Mouse (Mus musculus): ENCODE measurements around the gene Csrp3.

Csrp3 gene

DNA sequence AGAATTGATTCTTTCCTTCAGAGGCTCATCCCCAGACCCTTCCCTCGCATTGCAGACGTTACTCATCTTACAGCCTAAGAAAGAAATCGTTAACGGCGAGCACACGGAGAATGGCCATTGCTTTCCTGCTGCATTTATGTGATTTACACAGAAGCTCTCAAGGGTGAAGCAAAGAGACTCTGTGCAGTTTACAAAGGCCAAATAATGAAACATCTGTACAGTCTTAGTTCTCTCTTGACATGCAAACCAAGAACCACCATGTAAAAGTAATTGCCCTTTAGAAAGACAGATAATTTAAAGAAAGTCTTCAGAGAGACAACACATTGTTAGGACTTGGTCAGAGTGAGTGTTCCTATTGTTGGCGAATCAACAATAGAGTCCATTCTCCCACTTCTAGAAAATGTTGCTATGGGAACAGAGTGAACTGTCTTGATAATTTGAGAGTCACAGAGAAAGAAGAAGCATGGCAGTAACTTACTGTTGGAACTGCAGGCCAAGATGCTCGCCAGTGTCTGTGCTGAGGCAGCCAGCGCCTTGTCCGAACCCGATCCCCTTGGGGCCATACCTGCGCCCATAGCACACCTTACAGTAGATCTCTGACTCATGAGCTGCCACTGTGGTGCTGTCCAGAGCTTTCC, 12.7 kb downstream of the Csrp3 start:
- ATAC-seq (ENCODE audit: insufficient number of reproducible peaks, low FRiP score, low TSS enrichment), result no peak

DNA sequence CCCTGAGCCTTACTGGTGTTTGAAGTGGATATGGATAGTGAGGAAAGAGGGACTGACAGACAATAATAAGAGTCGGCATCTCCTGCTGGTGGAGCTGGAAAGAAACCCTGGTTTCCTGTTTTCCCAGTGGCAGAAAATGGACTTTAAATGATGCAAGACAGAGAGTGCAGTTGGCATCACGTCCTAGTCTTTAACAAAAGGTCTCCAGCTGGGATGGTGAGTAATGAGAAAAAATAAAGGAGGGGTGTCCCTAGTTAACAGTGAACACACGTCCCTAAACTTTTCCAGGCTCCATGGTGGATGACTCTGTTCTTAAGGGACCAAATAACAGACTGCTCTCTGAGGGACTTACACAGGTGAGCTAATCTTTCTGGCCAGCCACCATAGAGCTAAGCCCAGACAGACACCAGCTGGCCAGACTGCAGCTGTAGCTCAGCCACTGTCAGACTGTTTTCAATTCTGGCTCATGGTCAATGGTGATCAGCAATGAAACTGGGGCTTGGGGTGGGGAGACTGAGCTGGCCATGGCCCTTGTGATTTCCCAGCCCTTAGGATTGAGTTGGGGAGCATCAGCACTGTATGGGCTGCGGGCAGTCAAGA, 13.4 kb downstream of the Csrp3 start:
- ATAC-seq (ENCODE audit: insufficient number of reproducible peaks, low FRiP score, low TSS enrichment), result no peak

DNA sequence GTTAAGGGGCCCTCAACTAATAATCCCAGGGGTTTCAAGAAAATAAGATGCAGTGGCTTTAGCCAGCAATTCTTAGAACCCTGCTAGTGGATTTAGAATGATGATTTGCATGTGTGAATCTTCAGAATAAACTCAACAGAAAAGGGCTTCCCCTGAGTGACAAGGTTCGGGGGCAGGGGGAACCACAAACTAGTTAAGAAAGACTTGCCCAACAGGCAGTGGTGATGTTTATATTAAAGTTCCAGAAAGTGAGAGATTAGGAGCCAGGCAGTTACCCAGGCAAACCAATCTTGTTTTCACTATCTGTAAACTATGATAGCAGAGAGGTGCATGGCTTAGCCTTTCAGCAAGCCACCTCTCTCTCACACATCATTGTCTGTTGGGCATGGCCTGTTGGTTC, 15.1 kb downstream of the Csrp3 start:
- ATAC-seq (ENCODE audit: insufficient number of reproducible peaks, low FRiP score, low TSS enrichment), result no peak

DNA sequence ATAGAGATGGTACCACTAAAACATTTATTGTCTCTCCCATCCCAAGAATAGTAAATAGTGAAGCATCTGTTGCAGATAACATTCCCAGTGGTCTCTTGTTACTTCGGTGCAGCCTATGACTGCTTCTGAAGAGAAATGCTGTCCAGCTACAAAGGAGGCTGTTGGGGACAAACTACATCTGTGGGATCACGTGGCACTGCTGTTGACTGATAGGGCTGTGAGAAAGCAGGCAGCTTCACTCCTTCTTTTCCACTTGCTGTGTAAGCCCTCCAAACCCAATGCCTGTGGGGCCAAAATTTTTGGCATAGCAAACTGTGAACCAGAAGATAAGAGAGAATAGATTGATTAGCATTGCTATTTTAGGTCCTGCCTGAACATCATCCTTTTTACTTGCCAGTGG, 17.4 kb downstream of the Csrp3 start:
- no peak for ATAC-seq (ENCODE audit: insufficient number of reproducible peaks, low FRiP score, low TSS enrichment)

DNA sequence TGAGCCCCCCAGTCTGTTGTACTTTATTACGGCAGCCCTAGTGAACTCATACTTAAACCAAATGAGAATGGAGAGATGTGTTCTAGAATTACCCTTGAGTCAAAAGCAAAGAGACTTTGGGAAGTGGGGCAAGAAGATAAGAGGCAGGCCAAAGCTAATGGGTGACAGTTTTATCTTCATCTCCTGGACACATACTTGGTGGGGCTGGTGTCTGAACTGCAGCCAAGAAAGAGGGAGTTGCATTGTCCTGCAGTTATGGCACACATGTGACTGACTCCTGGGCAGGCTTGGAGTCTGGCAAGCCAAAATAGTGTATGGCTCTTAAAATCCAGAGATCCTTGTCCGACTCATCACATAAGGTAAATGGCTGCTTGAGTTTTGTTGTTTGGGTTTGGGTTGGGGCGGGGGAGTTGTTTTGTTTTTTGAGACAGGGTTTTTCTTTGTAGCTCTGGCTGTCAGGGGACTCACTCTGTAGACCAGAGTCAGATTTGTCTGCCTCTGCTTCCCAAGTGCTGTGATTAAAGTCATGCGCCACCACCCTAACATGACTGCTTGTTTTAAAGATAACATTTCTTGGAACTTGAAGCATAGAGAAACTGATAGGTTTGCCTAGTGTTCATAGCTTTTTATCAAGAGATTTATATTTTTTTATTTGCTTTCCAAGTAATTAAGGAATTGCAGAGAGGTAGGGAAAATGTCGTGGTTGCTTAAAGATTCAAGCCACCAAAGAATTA, 18.5 kb downstream of the Csrp3 start:
- ATAC-seq (ENCODE audit: insufficient number of reproducible peaks, low FRiP score, low TSS enrichment), result no peak

DNA sequence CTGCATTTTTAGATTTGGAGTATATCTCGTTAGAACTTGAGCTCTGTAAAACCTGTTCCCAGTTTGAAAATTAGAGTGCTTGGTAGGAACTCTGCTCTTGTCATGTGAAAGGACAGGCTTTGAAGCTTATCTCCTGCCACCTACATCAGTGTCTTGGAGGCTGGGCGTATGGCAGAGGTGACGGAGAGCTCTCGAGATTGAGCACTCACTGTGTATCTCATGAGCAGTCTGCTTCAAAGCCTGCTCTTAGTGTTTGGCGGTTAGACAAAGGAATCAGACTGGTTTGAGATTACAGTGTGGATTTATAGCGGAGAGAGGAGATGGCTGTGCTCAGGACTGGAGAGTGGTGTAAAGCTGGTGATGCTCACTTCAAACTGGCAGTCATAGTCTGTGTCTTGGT, 22.7 kb downstream of the Csrp3 start:
- ATAC-seq (ENCODE audit: insufficient number of reproducible peaks, low FRiP score, low TSS enrichment), result no peak

DNA sequence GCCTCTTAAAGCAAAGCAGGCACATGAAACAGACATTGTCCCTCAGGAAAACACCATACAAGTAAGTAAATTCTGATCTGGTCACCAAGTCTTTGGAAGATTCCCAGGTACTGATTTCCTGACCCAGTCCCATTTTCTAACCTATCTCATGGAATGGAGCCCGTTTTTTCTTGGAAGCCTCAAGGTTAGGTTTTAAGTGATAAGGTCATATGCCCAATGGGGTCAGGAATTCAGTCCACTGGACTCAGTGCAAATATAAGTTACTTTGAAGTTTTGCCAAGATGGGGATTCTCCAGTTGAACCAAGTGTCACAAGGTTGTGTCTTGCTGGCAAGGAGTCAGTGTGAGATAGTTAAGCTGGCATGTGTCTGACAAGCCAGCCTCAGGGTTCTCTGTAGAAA, 23.2 kb downstream of the Csrp3 start:
- ATAC-seq (ENCODE audit: insufficient number of reproducible peaks, low FRiP score, low TSS enrichment), result no peak

DNA sequence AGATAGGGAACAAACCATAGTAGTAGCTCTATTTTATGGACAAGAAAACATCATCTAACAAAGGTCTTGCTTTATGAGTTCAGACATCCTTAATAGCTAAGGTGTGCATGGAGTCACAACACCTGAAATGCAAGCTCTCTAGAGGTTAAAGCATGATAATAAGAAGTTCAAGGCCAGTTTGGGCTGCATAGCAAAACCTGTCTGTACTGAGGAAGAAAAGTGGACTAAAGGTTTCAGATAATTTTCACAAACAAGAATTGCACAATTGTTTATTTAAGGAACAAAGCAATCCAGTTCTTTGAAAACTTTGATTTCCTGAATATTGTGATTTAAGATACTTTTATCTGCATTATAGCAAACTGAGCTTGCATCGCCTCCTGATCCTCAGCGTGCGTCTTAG, 24.2 kb downstream of the Csrp3 start:
- ATAC-seq (ENCODE audit: insufficient number of reproducible peaks, low FRiP score, low TSS enrichment), result no peak

DNA sequence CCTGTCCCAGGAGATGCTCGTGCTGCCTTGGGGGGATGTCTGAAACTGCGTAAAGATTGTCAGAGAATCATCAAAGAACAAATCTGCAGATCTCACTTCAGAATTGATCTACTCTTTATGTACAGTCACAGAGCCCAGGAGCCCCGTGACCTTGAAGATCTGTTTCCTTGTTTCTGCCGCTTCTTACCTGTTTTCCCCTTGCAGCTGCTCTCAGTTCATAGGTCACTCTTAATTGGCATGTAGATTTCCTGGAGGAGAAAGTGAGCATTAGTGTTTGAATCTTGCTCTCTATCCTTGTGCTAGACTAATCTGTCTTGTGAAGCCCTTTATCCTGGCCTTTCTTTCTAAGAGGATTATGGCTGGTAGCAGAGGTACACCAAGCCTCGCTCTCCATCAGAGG, 26.2 kb downstream of the Csrp3 start:
- ATAC-seq (ENCODE audit: insufficient number of reproducible peaks, low FRiP score, low TSS enrichment), result no peak

DNA sequence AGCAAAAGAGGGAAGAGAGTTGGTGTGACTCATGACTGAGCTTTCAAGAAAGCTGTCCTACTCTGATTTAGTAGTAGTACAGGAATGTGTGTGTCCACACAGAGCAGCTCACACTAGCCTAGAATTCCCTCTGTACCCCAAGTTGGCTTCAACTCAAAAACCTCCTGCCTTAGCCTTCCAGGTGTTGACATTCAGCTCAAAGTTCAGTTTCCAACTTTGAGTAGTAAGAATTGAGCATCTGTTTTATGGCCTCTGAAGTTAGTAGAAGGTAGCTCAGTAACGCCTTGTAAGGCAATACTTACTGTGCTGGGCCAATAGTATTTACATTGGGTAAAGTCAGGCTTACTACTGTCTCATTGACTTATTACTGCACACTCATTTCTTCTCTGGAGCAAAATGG, 34.2 kb downstream of the Csrp3 start:
- ATAC-seq (ENCODE audit: insufficient number of reproducible peaks, low FRiP score, low TSS enrichment), result no peak

DNA sequence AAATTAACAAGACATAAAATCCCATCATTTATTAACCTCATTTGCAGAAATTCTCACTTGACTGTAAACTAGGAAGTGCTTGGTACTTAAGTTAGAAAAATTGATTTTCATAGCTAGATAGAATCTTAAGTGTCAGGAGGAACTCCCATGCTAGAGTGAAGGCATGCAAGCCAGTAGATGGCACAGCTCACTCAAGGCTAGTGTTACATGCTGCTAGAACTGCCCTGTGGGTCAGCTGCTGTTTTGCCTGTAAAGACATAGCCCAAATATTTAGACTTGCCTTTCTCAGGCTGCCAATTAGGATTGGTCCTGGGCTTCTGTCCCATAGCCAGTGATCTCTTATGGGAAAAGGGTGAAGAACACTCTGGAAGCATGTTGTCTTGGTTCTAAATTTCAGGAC, 35.5 kb downstream of the Csrp3 start:
- ATAC-seq (ENCODE audit: insufficient number of reproducible peaks, low FRiP score, low TSS enrichment), result no peak

DNA sequence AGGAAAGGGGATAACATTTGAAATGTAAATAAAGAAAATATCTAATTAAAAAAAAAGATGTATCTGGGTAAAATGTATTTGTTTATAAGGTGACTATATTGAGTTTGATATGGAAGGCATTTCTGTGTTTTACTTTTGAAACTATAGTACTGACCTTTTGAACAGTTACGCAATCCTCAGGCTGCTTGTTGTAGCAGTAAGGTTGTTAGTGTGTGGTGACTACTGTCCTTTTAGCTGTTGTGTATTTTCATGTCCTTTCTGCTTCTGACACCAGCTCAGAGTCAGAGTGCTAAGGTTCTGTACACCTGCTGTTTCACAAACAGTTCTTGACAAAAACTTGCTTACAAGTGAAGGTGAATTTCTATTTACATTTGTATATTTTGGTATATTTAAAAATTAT, 37.2 kb downstream of the Csrp3 start:
- no peak for ATAC-seq (ENCODE audit: insufficient number of reproducible peaks, low FRiP score, low TSS enrichment)

DNA sequence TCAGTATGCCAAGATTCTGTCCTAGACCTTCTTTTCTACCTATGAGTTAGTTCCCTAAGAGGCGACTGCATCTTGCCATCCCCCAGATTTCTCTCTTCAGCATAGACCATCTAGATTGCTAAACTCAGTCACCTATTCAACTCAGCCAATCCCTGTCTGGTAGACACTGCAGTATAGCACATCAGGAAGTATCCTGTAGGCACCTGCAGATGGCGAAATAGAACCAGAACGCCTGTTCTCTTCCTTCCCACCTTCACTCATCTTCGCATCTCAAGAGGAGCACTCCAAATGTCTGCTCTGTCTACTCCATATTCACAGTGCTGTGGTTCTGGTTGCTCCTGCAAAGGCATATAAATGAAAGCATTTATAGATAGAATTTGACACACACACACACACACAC, 41.2 kb downstream of the Csrp3 start:
- no peak for ATAC-seq (ENCODE audit: insufficient number of reproducible peaks, low FRiP score, low TSS enrichment)

DNA sequence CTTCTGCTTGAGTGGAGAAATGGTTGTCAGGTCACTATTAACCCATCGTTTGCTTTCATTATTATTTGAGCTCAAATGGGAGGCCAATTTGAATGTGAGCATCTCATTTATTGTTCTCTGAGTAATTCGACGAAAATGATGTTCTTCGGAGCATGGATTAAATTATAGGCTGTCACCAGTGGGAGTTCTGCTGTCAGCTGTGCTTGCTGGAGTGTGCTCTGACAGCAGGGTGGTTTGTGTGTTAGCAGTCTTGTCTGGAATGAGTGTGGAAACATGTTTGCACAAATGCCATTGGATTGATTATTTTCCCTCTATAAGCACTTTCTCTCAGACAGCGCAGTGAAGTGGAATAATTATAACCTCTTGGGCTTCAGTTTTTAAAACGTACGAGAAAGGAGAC, 44.5 kb downstream of the Csrp3 start:
- no peak for ATAC-seq (ENCODE audit: insufficient number of reproducible peaks, low FRiP score, low TSS enrichment)

DNA sequence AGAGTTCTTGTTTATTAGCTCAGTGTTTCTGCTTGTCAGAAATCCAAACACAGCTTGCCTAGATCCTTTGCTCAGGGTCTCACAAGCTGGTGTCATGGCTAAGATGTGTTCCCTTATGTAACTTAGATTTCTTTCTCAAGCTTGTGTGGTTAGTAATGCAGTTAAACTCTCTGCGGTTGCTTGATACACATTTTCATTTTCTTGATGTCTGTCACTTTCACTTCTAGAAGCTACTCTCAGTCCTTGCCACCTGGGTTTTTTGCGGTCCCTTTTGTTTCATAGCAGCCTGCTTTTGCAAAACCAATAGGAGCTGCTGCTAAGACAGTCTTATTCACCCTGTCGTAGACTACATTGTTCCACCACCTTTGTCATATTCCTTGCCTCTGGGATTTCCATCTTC, 52.7 kb downstream of the Csrp3 start:
- ATAC-seq (ENCODE audit: insufficient number of reproducible peaks, low FRiP score, low TSS enrichment), result no peak

DNA sequence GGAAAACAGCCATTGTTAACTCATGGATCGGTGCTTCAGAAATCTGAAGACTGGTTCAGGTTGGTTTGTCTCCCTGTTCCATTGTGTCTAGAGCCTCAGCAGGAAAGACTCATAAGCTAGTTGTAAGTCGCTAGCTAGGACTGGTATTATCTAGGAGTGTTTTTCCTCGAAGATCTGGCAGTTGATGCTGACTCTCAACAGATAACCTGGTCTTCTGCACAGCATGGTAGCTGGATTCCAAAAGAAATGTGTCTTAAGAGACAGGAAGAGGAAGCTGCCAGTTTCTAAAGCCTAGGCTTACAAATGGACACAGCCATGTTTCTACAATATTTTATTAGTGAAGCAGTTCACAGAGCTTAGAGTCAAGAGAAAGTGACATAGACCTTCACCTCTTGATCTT, 56.4 kb downstream of the Csrp3 start:
- ATAC-seq (ENCODE audit: insufficient number of reproducible peaks, low FRiP score, low TSS enrichment), result no peak

DNA sequence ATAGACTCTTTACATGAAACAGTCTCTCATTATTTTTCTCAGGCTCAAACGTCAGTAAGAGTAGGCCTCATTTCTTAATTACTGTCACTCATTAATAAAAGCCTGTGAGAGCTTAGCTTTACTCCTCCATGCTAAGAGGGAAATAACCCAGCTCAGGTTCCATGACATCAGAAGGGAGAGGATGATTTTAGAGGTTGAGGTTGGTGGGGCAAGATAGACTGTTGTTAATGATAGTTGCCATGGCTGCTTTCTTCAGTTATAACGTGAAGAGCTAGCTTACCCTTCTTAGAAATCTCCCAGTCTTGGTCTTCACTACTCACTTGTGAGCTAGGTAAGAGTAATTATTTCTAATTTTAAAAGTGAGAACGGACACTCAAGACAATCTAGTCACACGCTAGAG, 57.7 kb downstream of the Csrp3 start:
- no peak for ATAC-seq (ENCODE audit: insufficient number of reproducible peaks, low FRiP score, low TSS enrichment)

DNA sequence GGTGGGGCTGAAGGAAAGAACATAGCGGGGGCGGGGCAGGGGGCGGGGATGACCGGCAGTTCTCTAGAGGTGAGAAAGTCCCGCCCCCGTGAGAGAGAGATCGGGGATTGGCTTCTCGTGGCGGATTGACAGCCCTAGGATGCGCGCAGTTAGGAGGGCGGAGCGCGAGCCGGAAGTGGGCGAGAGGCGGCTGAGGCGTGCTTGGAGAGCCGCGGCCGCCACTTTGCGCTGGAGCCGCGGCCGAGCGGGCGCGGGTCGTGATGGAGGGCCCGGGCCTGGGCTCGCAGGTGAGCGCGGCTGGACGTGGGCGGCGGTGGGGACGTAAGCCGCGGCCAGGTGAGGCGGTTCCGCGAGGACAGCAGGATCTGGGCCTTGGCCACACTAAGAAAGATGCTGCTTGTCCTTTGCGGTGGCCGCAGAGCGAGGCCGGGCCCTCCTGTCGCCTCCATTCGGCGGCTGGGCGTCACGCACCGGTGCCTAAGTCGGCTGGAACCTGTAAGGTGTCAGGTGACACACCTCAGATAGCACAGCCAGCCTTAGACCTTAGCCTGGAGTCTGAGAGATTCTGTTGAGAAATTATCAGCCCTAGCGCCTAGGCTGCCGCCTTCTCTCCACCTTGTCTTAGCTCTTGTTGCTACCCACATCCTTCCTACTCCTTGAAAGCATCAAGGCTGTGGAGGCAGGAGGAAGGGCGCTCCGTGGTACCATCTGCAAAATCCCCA, 58.8 kb downstream of the Csrp3 start, which contains the start of gene Zdhhc13:
Gene Zdhhc13 (plus strand): TSS at position 153 of the 722 bp plus-strand sequence.
- peak; percentile 97 for ATAC-seq (ENCODE audit: insufficient number of reproducible peaks, low FRiP score, low TSS enrichment)

DNA sequence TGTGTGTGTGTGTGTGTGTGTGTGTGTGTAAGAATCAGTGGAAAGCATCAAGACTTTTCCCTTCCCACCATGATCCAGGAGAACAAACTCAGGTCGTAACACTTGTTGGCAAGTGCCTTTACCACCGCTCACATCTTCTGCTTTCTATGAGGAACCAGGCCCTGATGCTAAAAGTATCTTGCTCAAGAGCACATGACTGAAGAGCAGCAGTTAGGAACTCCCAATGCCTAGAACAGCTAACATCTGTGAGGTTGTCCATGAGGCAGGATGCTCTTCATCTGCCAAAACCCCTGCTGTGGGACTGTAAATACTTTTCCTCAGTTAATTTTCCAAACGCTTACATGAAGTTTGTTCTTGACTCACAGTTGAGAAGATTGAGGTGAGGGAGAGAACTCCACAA, 59.5 kb downstream of the Csrp3 start:
- ATAC-seq (ENCODE audit: insufficient number of reproducible peaks, low FRiP score, low TSS enrichment), result no peak

DNA sequence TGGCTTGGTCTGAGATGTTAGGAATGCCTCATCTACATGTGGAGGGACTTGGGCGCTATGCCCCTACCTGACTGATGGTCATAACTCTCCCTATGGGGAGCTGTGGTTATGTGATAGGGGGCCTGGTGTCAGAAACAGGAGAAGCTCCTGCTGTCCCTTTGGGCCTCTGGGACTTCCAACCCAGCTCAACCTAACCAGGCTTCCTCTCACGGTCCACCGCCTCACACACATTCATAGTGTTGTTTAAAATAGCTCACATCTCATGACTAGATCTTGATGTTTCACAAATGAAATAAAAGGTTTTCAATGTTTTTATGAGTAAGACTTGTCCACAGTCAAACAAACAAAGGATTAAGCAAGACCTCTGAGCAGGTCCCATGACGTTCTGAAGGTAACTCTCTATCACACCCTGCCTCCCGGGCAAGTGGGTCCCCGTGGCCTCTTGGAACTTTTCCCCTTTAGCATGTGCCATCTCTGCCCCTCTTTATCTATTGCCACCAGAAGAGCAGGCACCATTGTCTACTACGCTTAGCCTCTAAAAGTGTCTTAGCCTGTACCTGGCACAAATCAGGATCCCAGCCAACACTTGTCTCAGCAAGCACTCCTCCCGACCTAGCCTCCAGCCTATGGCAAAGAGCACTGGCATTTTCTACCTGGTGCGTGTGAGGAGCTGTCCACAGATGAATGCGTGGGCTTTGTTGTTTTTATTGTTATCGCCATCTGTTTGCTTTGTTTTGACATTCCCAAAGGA, 62.9 kb downstream of the Csrp3 start:
- ATAC-seq (ENCODE audit: insufficient number of reproducible peaks, low FRiP score, low TSS enrichment), result peak; percentile 49; the same call in 1 of the 2 replicates

DNA sequence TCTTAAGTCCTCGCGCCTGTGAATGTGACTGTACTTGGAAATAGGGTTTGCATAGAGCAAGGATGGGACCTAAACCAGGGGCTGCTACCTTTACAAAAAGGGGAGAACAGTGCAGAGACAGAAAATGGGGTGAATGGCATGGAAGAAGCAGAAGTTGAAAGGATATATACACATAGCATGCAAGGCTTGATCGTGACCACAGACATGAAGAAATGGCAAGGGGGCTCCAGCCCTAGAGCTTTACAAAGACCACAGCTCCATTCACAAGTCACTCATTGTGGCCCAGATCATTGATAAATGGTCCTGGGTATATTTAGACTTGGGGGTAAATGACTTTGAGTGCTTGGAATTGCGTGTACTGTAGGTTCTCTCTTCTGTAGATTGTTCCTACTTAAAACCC, 65.4 kb downstream of the Csrp3 start:
- no peak for ATAC-seq (ENCODE audit: insufficient number of reproducible peaks, low FRiP score, low TSS enrichment)
